Mouse (Mus musculus): ENCODE data around the gene Macrod1. TPM values are rescaled to one million over a fixed set of nuclear protein-coding genes. Genes with fewer than 3 reads are reported as not detected.

Gene Macrod1
- total and polyA plus RNA-seq, 3 experiments, result 0.60 TPM; not detected in 2

DNA sequence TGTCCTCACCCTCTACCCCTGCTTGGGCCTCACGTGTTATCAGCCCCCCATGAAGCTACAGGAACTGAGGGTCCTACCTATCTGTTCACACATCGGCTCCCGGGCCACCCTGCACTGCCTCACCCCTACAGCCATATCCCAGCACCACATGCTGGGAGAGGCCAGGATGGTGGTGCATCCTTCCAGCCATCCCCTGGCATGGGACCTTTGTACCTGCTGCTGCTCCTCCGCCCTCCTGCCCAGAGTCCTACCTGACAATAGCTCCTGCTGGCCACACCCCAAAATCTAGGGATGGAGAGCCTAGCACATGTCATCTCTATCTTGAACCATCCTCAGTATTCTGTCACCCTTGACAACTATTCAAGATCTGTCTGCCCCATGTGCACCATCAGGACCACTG lies 132.4 kb downstream of the Macrod1 start:
- H3K36me3 ChIP-seq (replicated peaks), result no peaks in the 10 kb centered on the region
- no peak overlapping the region for H3K4me3 ChIP-seq (ENCODE audit: low read depth, low read length)
- H3K9me3 ChIP-seq (replicated peaks), result no peaks in the 10 kb centered on the region
- DNase-seq (ENCODE audit: low spot score), result no peak
- TF ChIP-seq GATA2 (IDR thresholded peaks at IDR 0.05; ENCODE audit: borderline replicate concordance, low read depth, low read length) (no peak), TAL1 (conservative IDR thresholded peaks at IDR 0.05; ENCODE audit: low read depth, low read length) (no peak), POLR2AphosphoS5 (IDR thresholded peaks at IDR 0.05; ENCODE audit: insufficient replicate concordance, low read depth, low read length) (no peak), GATA1 (IDR thresholded peaks at IDR 0.05; ENCODE audit: borderline replicate concordance, low read length) (no peak), CTCF (IDR thresholded peaks at IDR 0.05; ENCODE audit: low read depth, low read length) (no peak)
- no peak for ATAC-seq (ENCODE audit: extremely low read depth, insufficient number of reproducible peaks, low FRiP score, poor library complexity, severe bottlenecking)
- H3K27me3 ChIP-seq (ENCODE audit: insufficient read depth, low read length), result peaks cover 60% of the 10 kb centered on the region
- H3K4me1 ChIP-seq (ENCODE audit: insufficient read depth, low read depth, low read length), result peaks cover 9% of the 10 kb centered on the region; the same call in 1 of the 2 replicates

DNA sequence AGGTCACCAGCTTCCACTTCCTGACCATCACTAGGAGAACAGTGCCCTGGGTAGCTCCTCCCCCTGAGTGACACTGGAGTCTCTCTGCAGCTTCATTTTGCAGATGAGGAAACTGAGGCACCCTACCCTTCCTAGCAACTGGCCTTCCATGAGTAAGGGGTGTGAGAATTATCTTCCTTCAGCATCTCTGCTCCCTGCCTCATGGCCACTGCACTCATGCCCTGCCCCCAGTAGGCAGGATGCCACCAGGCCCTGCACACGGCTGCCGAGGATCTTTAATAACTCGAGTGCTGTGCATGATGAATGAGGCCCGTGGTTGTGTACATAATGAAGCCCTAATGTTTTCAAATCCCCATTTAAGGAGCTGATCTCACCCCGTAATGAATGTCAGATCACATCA lies 134.4 kb downstream of the Macrod1 start:
- TF ChIP-seq TAL1 (conservative IDR thresholded peaks at IDR 0.05; ENCODE audit: low read depth, low read length), result no peak
- TF ChIP-seq GATA2 (IDR thresholded peaks at IDR 0.05; ENCODE audit: borderline replicate concordance, low read depth, low read length), result no peak
- TF ChIP-seq GATA1 (IDR thresholded peaks at IDR 0.05; ENCODE audit: borderline replicate concordance, low read length), result no peak
- TF ChIP-seq CTCF (IDR thresholded peaks at IDR 0.05; ENCODE audit: low read depth, low read length), result no peak
- no peak for TF ChIP-seq POLR2AphosphoS5 (IDR thresholded peaks at IDR 0.05; ENCODE audit: insufficient replicate concordance, low read depth, low read length)
- peaks cover 9% of the 10 kb centered on the region; the same call in 1 of the 2 replicates for H3K4me1 ChIP-seq (ENCODE audit: insufficient read depth, low read depth, low read length)
- ATAC-seq (ENCODE audit: extremely low read depth, insufficient number of reproducible peaks, low FRiP score, poor library complexity, severe bottlenecking), result no peak
- H3K36me3 ChIP-seq (replicated peaks), result peaks cover 8% of the 10 kb centered on the region
- H3K27me3 ChIP-seq (ENCODE audit: insufficient read depth, low read length), result peaks cover 53% of the 10 kb centered on the region
- DNase-seq (ENCODE audit: low spot score), result no peak
- no peak overlapping the region for H3K4me3 ChIP-seq (ENCODE audit: low read depth, low read length)
- no peaks in the 10 kb centered on the region for H3K9me3 ChIP-seq (replicated peaks)

DNA sequence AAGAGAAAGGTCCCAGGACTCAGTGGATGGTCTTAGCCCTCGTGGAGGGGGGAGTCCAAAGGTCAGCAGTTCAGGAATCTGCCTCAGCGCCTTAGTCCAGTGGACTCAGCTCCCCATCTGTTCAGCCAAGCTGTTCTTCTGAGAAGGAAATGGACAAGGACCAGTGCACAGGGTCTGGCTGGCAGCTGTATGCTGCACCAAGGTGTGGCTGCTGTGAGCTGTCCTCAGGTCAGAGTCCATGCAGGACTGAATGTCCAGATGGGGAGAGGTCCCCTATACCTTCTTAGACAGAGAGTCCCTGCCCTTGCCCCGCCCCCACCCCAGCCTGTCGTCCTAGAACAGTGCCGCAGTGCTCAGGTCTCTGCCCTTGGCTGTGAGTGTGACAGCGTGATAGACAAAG lies 135.0 kb downstream of the Macrod1 start:
- Histone ChIP-seq H3K36me3 (replicated peaks) (peaks cover 15% of the 10 kb centered on the region), H3K9me3 (replicated peaks) (no peaks in the 10 kb centered on the region), H3K27me3 (ENCODE audit: insufficient read depth, low read length) (peaks cover 50% of the 10 kb centered on the region), H3K4me3 (ENCODE audit: low read depth, low read length) (no peak overlapping the region), H3K4me1 (ENCODE audit: insufficient read depth, low read depth, low read length) (peaks cover 13% of the 10 kb centered on the region; the same call in 1 of the 2 replicates)
- TF ChIP-seq TAL1 (conservative IDR thresholded peaks at IDR 0.05; ENCODE audit: low read depth, low read length), result no peak
- TF ChIP-seq GATA2 (IDR thresholded peaks at IDR 0.05; ENCODE audit: borderline replicate concordance, low read depth, low read length), result no peak
- TF ChIP-seq GATA1 (IDR thresholded peaks at IDR 0.05; ENCODE audit: borderline replicate concordance, low read length), result no peak
- DNase-seq (ENCODE audit: low spot score) (no peak), ATAC-seq (ENCODE audit: extremely low read depth, insufficient number of reproducible peaks, low FRiP score, poor library complexity, severe bottlenecking) (no peak)

DNA sequence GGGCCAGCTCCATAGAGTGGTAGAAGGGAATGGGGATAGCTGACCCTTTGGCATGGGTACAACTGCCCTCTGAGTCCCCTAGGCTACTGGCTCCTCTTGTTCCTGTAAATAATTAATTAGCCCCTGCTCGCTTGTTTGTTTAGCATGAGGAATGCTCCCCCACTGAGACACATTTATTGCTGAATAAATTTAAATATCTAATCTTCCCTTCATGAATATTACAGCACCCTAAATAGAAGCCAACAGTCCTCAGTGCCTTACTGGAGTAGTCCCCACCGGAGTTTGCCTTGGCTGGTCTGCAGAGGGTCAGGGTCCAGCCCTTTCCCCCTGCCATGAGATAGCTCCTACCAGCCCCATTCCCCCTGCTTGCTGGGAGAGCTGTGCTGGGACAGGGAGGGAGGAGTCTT lies 136.0 kb downstream of the Macrod1 start:
- peaks cover 24% of the 10 kb centered on the region for H3K36me3 ChIP-seq (replicated peaks)
- no peak for DNase-seq (ENCODE audit: low spot score)
- peaks cover 23% of the 10 kb centered on the region for H3K4me1 ChIP-seq (ENCODE audit: insufficient read depth, low read depth, low read length)
- ATAC-seq (ENCODE audit: extremely low read depth, insufficient number of reproducible peaks, low FRiP score, poor library complexity, severe bottlenecking), result no peak
- TF ChIP-seq GATA1 (IDR thresholded peaks at IDR 0.05; ENCODE audit: borderline replicate concordance, low read length), result no peak
- TF ChIP-seq CTCF (IDR thresholded peaks at IDR 0.05; ENCODE audit: low read depth, low read length), result no peak
- no peak for TF ChIP-seq POLR2AphosphoS5 (IDR thresholded peaks at IDR 0.05; ENCODE audit: insufficient replicate concordance, low read depth, low read length)
- no peak for TF ChIP-seq TAL1 (conservative IDR thresholded peaks at IDR 0.05; ENCODE audit: low read depth, low read length)
- TF ChIP-seq GATA2 (IDR thresholded peaks at IDR 0.05; ENCODE audit: borderline replicate concordance, low read depth, low read length), result no peak
- H3K4me3 ChIP-seq (ENCODE audit: low read depth, low read length), result no peak overlapping the region
- no peaks in the 10 kb centered on the region for H3K9me3 ChIP-seq (replicated peaks)
- peaks cover 42% of the 10 kb centered on the region for H3K27me3 ChIP-seq (ENCODE audit: insufficient read depth, low read length)

DNA sequence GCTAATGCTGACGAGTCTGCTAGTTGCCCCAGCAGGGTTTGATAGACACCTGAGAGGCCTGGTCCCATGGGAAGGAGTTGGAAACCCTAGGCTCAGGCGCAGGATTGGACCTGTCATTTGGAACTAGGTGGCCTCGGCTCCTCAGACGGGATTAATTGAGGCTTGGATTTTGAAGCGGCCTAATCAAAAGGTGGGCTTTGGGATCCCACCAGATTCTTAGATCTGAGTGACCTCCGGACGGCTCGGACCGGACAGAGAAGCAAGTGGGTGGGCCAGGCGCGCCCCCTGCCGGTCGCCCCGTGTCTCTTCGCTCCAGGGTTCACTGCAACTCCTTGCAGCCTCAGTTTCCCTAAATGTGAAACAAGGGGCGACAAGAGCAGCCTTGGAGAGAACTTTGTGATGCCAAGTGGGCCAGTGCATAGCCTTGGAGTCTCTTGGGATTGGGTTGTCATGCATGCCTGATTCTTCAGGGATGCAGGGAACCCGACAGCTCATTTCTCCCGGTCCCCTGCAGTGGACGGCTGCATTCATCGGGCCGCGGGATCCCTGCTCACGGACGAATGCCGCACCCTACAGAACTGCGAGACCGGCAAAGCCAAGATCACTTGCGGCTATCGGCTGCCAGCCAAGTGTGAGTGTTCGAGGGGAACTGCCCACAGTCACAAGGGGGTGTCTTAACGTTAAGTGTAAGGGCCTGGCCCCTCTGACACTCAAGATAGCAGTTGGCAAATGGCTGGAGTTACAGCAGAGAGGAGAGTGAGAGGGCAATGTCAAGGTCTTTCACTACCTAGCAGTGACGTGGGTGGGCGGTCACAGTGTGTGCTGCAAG lies 139.5 kb downstream of the Macrod1 start:
- H3K4me1 ChIP-seq (ENCODE audit: insufficient read depth, low read depth, low read length), result peaks cover 45% of the 10 kb centered on the region
- H3K4me3 ChIP-seq (ENCODE audit: low read depth, low read length), result no peak overlapping the region
- TF ChIP-seq POLR2AphosphoS5 (IDR thresholded peaks at IDR 0.05; ENCODE audit: insufficient replicate concordance, low read depth, low read length) (no peak), TAL1 (conservative IDR thresholded peaks at IDR 0.05; ENCODE audit: low read depth, low read length) (no peak), GATA2 (IDR thresholded peaks at IDR 0.05; ENCODE audit: borderline replicate concordance, low read depth, low read length) (no peak), CTCF (IDR thresholded peaks at IDR 0.05; ENCODE audit: low read depth, low read length) (no peak), GATA1 (IDR thresholded peaks at IDR 0.05; ENCODE audit: borderline replicate concordance, low read length) (no peak)
- peaks cover 60% of the 10 kb centered on the region for H3K36me3 ChIP-seq (replicated peaks)
- ATAC-seq (ENCODE audit: extremely low read depth, insufficient number of reproducible peaks, low FRiP score, poor library complexity, severe bottlenecking) (no peak), DNase-seq (ENCODE audit: low spot score) (no peak)
- H3K27me3 ChIP-seq (ENCODE audit: insufficient read depth, low read length), result peaks cover 13% of the 10 kb centered on the region; the same call in 1 of the 2 replicates
- no peaks in the 10 kb centered on the region for H3K9me3 ChIP-seq (replicated peaks)

DNA sequence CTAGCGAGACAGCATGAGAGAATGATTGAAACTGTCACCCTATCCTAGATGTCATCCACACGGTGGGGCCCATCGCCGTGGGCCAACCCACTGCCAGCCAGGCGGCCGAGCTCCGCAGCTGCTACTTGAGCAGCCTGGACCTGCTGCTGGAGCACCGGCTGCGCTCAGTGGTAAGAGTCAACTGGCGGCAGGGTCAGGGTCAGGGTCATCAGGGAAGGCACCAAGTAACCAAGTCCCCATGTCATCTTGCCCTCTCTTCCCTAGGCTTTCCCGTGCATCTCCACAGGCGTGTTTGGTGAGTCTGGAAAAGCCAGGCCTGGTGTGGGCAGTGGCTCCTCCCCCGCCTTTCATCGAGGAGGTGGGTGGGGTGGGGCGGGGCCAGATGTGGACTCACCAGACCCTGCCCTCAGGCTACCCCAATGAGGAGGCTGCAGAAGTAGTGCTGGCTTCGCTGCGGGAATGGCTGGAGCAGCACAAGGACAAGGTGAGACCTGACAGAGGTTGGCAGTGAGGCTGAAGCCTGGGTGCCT lies 140.2 kb downstream of the Macrod1 start:
- Histone ChIP-seq H3K27me3 (ENCODE audit: insufficient read depth, low read length) (peaks cover 7% of the 10 kb centered on the region; the same call in 1 of the 2 replicates), H3K4me3 (ENCODE audit: low read depth, low read length) (no peak overlapping the region), H3K36me3 (replicated peaks) (peaks cover 67% of the 10 kb centered on the region), H3K9me3 (replicated peaks) (no peaks in the 10 kb centered on the region), H3K4me1 (ENCODE audit: insufficient read depth, low read depth, low read length) (peaks cover 44% of the 10 kb centered on the region)
- TF ChIP-seq GATA2 (IDR thresholded peaks at IDR 0.05; ENCODE audit: borderline replicate concordance, low read depth, low read length), result no peak
- TF ChIP-seq CTCF (IDR thresholded peaks at IDR 0.05; ENCODE audit: low read depth, low read length), result no peak
- TF ChIP-seq TAL1 (conservative IDR thresholded peaks at IDR 0.05; ENCODE audit: low read depth, low read length), result no peak
- TF ChIP-seq POLR2AphosphoS5 (IDR thresholded peaks at IDR 0.05; ENCODE audit: insufficient replicate concordance, low read depth, low read length), result no peak; the same call in 1 of the 2 replicates
- TF ChIP-seq GATA1 (IDR thresholded peaks at IDR 0.05; ENCODE audit: borderline replicate concordance, low read length), result no peak
- ATAC-seq (ENCODE audit: extremely low read depth, insufficient number of reproducible peaks, low FRiP score, poor library complexity, severe bottlenecking), result no peak
- DNase-seq (ENCODE audit: low spot score), result no peak
